Mouse (Mus musculus) megakaryocyte, embryonic 14.5 days (primary cell): ENCODE data around the gene Egfl8.

Source experiments
- FLI1 ChIP-seq: IDR thresholded peaks from 2 replicates; pipeline ENCODE4 v1.6.1; 2012; ENCODE audit warnings: low read length, inconsistent platforms, mixed read lengths
- GATA1 ChIP-seq: IDR thresholded peaks from 3 replicates; pipeline ENCODE4 v1.6.1; 2012; ENCODE audit warnings: mixed read lengths, low read length, inconsistent platforms, borderline replicate concordance

DNA sequence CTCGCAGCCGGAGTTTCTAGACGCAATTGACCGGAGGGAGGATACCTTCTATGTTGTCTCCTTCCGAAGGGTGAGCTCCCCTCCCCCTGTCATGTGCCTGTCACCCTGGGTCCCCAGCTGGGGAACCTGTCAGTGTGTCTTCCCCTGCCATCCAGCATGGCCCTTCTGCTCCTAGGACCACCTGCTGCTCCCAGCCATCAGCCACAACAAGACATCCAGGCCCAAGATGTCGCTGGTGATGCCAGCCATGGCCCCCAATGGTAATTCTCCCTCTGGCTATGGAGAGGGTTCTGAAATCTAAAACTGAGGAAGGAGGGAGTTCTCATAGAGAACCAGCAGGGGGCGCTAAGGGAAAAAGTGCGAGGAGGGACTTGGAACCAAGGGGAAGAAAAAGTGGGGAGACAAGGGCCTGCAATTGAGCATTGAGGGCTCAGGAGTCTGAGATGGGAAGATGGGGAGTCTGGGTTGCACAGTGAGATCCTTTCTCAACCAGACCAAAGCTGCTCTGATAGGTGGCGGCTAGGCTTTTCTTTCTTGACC is 38.0 kb upstream of the Egfl8 start:
- no peak for TF ChIP-seq GATA1
- TF ChIP-seq FLI1 = no peak
